Mouse (Mus musculus) hematopoietic stem cell, adult 5-6 weeks (primary cell): Measurements from ENCODE around the gene Hist1h2ah. TPM values are rescaled to one million over a fixed set of nuclear protein-coding genes. Genes with fewer than 3 reads are reported as not detected.
"Not testable (repeated sequence)": the region's sequence is repeated elsewhere in the genome, so short reads cannot be mapped to it uniquely, and the experiment has no call there.

ENCODE experiments used
- ATAC-seq, 2 experiments: fragments of 125-278 bp in 1 of 2; replicated peaks in 1 of 2; 2 replicates each; pipeline ENCODE4 v1.8.0; 2016 to 2017; ENCODE audit warnings: inconsistent platforms in 2 of 2, mild to moderate bottlenecking in 2 of 2, moderate number of reproducible peaks in 2 of 2, low read depth in 1 of 2, moderate TSS enrichment in 1 of 2; ENCODE audit not compliant: low FRiP score in 2 of 2, poor library complexity in 2 of 2, severe bottlenecking in 2 of 2, insufficient read depth in 1 of 2, low TSS enrichment in 1 of 2
- total RNA-seq: library from RNA; stranded (forward); fragments of 172-1452, 232-1000 nt; gene quantifications from 2 replicates; pipeline ENCODE4 v1.2.3, GENCODE M21; 2017

The Hist1h2ah gene
- 573 and 874 TPM in 2 replicates for total RNA-seq

DNA sequence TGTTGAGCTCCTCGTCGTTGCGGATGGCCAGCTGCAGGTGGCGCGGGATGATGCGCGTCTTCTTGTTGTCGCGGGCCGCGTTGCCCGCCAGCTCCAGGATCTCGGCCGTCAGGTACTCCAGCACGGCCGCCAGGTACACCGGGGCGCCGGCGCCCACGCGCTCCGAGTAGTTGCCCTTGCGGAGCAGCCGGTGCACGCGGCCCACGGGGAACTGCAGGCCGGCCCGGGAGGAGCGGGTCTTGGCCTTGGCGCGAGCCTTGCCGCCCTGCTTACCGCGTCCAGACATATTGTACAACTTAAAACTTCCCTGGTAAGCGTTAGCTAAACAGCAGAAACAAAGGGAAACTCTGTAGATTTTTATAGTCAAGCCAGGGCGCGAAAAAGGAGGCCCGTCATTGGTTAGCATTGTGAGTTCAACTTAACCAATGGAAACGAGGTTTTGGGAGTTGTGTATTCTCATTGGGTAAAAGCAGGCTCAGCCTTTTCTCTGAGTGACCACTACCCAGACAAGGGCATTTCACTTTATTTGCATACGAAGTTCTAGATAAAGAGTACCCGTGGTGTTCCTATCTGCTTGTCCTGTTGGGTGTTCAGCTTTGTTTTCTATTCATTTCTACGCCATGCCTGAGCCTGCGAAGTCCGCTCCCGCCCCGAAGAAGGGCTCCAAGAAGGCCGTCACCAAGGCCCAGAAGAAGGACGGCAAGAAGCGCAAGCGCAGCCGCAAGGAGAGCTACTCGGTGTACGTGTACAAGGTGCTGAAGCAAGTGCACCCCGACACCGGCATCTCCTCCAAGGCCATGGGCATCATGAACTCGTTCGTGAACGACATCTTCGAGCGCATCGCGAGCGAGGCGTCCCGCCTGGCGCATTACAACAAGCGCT, at the start of gene Hist1h2ah, which contains the start of gene Hist1h2bk:
Hist1h2ah (minus strand) TSS at position 302 of the 882 bp plus-strand sequence.
Hist1h2bk (plus strand) TSS at position 604 of the 882 bp plus-strand sequence.
- ATAC-seq = peak; percentile 95 to 98

DNA sequence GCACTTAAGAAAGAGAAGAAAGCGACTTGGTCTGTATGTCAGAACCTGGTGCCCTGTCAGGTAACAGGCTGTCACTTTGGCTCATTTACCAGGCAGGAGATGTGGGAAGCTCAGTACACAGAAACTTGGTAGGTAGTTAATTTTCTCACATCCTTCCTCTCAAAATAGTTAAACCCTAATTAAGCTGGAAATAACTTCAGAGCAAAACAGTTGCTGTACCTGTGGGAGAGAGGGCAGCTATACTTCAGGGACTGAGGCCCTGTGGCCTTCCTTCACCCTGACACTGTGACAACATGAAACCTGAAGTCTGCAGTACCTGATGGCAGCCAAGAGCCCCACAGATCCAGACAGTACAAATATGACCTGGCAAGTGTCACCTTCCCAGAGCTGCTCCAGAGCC, 48.8 kb upstream of the Hist1h2ah start, which contains the start of gene Vmn1r188:
Vmn1r188 (plus strand) TSS at position 301 of the 400 bp plus-strand sequence.
- ATAC-seq = not testable (repeated sequence)

DNA sequence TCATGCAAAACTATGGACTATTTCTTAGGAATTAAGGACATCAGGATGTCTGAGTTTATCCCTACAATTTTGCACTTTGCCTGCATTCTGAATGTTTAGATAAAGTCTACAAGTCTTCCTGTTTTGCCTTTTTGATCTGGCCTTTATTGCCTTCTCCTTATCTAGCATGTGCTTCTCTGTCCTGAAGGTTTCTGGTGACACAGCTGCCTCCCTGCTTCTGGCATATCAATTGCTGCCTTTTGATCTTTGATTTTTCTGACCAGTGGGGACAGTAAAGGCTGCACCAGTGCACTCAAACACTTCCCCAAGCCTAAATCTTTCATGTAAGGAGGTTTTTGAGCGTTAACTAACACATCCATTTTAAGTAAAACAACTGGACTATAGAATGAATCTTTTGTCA, 28.1 kb upstream of the Hist1h2ah start:
- no peak for ATAC-seq

DNA sequence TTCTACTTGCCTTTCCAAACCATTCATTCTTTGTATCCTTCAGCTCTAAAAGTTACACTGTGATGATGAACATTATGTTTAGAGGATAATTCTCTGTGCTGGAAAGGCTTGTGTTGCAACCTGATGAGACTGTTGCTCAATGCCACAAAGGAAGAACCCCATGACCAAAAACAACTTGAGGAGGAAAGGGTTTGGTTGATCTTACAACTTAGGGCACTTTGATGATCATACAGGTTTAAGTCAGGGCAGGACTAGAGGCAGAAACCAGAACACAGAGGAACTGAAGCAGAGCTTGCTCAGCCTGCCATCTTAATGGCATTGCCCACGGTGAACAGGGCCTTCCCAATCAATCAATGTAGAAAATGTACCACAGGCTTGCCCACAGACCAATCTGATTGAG, 26.1 kb upstream of the Hist1h2ah start:
- no peak for ATAC-seq

DNA sequence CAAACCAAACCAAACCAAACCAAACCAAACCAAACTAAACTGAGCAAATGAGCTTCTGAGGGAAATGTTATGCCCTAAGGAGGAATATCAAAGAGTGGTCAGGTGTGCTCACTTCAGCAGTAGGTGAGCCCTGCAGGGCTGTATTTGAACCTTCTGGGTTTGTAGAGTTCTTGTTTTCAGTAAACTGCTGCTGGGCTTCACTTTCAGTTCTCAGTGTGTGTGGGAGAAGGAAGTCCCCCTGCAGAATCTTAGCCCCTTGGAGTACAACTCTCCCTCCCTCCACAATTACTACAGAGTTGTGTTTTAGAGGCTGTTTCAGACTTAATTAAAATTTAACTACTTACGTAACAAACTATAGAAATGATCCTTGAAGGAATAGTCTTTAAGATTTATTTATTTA, 18.4 kb upstream of the Hist1h2ah start:
- no peak for ATAC-seq

GRCm38 (mm10) chr13:22051523-22051859, 16.1 kb upstream of the Hist1h2ah start:
- ATAC-seq = no peak

- ATAC-seq = peak; percentile 95 to 96
Measured at GRCm38 (mm10) chr13:22050591-22051522, 15.5 kb upstream of the Hist1h2ah start.

DNA sequence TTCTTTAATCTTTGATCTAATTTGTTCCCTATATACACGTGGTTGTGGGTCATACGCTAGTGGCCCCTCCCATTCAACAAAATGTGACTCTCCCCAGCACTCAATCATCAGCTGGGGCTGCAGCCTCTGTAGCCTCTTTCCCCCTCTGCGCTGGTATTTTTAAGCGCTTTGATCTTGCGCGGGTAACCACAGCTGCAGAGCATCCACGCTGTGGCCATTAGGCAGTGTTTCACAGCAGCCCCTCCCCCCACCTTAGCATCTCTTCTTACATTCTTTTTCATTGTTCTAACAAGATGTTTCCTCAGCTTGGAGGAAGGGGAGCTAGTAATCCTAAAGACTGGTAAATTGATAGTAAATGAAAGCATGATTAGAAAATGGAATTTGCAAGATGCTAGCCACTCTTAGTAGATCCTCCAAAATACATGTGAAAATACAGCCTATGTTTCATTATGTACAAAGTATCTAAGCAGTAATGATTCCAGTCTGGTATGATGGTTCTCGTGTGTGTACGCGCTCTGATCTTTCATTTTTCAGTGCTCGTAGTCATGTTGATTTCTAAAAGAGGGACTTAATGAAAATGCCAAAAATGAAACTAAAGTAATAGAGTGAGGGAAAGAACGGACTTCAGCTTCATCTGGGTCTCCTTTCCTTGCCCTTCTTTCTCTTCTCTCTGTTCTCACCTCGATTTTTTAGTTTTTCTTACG, 14.5 kb upstream of the Hist1h2ah start:
- peak; percentile 18 to 38; a peak in 2 of 4 replicates for ATAC-seq

DNA sequence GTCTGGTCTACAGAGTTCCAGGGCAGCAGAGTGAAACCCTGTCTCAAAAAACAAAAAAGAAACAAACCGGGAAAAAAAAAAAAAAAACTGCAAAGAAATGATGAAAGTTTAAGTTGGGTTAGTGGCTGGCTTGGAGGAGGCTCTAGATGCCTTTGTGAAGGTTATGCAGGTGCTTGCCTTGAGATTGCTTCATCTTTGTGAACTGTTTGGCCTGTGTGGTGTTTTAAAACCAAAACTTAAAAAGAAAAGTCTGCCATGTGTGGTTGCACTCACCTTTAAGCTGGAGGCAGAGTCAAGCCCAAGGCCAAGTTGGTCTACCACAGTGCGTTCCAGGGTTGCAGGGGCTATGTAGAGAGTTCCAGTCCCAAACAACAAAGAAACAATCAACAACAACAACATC, 13.7 kb upstream of the Hist1h2ah start:
- no peak for ATAC-seq

- no peak for ATAC-seq
Measured at GRCm38 (mm10) chr13:22045311-22045710, 9.9 kb upstream of the Hist1h2ah start.

DNA sequence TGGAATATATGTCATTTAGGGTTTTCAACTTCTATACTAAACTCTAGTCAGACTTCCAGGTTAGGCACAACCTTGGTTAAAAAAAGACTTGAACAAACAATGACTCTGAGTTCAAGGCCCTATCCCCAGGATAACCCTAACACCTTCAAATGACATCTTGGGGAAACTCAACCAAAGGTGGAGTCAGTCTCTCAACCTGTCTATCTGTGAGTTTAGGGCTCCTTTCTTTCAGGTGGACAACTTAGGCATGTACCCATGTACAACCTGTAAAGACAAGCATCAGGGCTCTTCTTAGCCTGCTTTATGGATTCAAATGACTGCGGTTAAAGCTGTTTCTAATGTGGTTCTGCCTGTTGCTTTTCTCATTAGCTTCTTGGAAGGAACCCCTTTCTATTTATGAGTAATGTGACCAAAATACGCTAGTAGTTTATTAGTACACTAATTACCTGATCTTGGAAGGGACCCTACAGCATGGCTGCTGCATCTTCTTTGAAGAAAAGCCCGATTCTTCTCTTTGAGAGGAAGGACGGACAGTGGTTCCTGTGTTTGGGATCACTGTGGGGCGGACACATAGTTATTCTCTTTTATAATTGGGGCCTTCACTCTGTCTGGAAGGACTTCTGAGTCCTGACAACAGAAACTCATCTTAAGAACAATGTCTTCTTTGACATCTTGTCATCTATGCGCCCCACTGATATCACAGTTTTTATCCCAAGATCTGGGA, 9.2 kb upstream of the Hist1h2ah start:
- ATAC-seq = no peak

DNA sequence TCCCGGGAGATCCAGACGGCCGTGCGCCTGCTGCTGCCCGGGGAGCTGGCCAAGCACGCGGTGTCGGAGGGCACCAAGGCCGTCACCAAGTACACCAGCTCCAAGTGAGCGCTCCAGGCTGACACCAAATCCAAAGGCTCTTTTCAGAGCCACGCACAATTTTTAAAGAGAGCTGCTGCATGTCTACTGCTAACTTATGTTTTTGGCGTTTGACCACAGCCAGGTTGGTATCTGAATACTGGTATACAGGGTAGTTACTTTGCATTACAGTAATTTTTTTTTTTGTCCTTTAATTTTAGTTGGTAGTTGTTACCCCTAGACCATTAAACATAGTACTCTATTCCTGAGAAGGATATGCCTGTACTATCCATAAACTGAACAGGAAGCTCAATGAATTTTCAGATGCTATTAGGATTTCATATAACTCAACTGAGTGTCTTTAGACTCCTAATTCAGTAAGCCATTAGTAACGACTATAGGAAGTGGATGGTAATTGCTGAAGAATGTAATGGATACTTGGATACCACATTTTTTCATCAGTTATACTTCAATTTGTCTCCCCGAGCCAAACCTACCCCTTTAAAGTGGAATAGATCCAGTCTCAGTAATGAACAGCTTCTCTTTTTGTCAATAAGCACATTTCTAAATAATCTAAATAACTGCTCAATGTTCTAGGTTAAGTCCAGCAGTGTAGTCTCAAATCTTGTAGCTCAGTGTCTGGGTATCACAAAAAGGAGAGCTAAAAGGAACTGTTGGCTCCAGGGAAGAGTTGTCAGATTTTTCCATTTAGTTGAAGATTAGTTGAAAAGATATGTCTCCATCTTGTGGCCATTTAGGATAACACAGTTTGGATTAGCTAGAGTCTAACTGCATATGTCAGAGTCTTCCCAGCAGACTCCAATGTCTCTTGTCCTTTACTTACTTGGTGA, 8.4 kb upstream of the Hist1h2ah start:
- ATAC-seq = no peak

GRCm38 (mm10) chr13:22042568-22043502, 7.5 kb upstream of the Hist1h2ah start, which contains the start of the genes Hist1h2ag and Hist1h2bj:
Hist1h2ag (minus strand) TSS chr13:22042944.
Hist1h2bj (plus strand) TSS chr13:22043214.
- ATAC-seq = peak; percentile 79 to 86

DNA sequence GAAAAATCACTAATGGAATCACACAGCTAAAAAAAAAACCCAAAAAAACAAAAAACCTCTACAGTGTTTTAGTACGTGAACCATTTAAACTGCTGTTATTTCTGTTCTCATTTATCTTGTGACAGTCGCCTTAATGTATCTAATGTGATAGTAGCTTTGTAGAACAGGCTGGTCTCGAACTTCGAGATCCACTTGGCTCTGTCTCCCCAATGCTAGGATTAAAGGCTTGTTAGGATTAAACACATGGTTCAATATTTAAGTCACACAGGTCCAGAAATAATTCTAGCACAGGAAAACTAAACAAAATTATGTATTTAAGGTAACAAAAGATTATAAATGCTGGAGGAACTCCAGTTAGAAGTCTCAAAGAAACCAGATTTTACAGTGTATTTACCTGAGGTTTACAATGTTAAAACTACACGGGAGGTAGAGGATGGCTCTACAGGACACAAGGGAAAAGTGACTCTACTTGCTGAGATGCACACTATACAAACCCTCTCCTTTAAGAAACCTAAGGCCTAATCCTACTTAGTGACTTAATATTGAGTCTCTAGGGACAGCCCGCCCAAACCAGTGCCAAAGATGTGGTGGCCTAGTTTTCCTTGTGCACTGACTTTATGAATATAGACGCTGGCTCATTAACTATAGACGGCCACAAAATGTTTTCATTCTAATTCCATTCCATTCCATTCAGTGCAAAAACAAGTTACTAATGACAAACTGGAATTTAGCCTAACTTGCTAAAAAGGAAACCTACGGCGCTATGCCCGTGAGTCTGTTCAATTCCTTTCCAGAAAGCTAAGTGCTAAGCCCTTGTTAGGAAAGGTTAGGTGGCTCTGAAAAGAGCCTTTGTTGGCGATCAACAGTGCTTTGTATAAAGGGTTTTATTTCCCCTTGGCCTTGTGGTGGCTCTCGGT, 6.5 kb upstream of the Hist1h2ah start:
- no peak for ATAC-seq
